Mouse (Mus musculus): ENCODE measurements at regions not wholly inside any gene's neighbourhood (a gene's known extent, or its start where the extent isn't known, plus 50 kb on each side); places are given as distances from the start of the nearest gene placed in this dataset.
A peak's percentile ranks its signal among the peaks of the same experiment; 100 is the strongest.

GRCm38 (mm10) chr10:95003621-95004020 lies 59.0 kb upstream of the Plxnc1 start:
- intact Hi-C loops (cut with DNase I), result no loop called here
- peak in 1 of 2 experiments; percentile 20 for DNase-seq (ENCODE audit: low spot score in 2 of 2)

- intact Hi-C loops (cut with DNase I), result no loop called here
- DNase-seq (ENCODE audit: low spot score in 2 of 2), result no peak
Observed at GRCm38 (mm10) chr10:95001650-95002049, 57.0 kb upstream of the Plxnc1 start.

GRCm38 (mm10) chr10:94999716-95000115 lies 55.1 kb upstream of the Plxnc1 start:
- intact Hi-C loops (cut with DNase I), result no loop called here
- DNase-seq (ENCODE audit: low spot score in 2 of 2), result no peak
